Mouse (Mus musculus) hindbrain, embryonic 12.5 days (tissue): ENCODE measurements around the gene Slc22a23. TPM values are rescaled to one million over a fixed set of nuclear protein-coding genes. Genes with fewer than 3 reads are reported as not detected.

Source experiments
- ATAC-seq: fragments of 200-750 bp; cut with Nextera tagmentation; 2 replicates; pipeline ENCODE4 v1.8.0; 2017; ENCODE audit warnings: moderate TSS enrichment; ENCODE audit not compliant: low FRiP score
- H3K27ac ChIP-seq: fragments of 300-500 bp; sonication (generic); 2 replicates; pipeline ENCODE4 v1.5.1; 2016; ENCODE audit warnings: mild to moderate bottlenecking
- H3K27me3 ChIP-seq: fragments of 300-500 bp; sonication (generic); 2 replicates; pipeline ENCODE4 v1.6.1; 2016; ENCODE audit warnings: mild to moderate bottlenecking
- H3K36me3 ChIP-seq: fragments of 300-500 bp; sonication (generic); 2 replicates; pipeline ENCODE4 v1.6.1; 2016; ENCODE audit warnings: mild to moderate bottlenecking
- H3K4me1 ChIP-seq: fragments of 300-500 bp; sonication (generic); 2 replicates; pipeline ENCODE4 v1.6.1; 2016
- H3K4me2 ChIP-seq: fragments of 300-500 bp; sonication (generic); replicated peaks from 2 replicates; pipeline ENCODE4 v1.6.1; 2016; ENCODE audit warnings: mild to moderate bottlenecking
- H3K4me3 ChIP-seq: fragments of 300-500 bp; sonication (generic); 2 replicates; pipeline ENCODE4 v1.5.1; 2016; ENCODE audit warnings: mild to moderate bottlenecking
- H3K9ac ChIP-seq: fragments of 300-500 bp; sonication (generic); 2 replicates; pipeline ENCODE4 v1.6.1; 2016; ENCODE audit warnings: mild to moderate bottlenecking, moderate library complexity
- H3K9me3 ChIP-seq: fragments of 300-500 bp; sonication (generic); replicated peaks from 2 replicates; pipeline ENCODE4 v1.6.1; 2016; ENCODE audit warnings: mild to moderate bottlenecking
- WGBS: fragments of 180-500 bp; shearing (Covaris S2); methylation state at CpG from one replicate; pipeline ENCODE4 v1.1.7; 2016; 5-methylcytosine and 5-hydroxymethylcytosine counted together
- polyA plus RNA-seq: library from polyadenylated mRNA; unstranded; fragments of >200 nt; fragmentation: Nextera tagmentation; extraction: Ambion mirVana; gene quantifications from 2 replicates; pipeline ENCODE4 v1.2.1, GENCODE M21; 2016

Gene Slc22a23
- polyA plus RNA-seq, 1 experiment from 2014 or later, result 16.1 TPM

DNA sequence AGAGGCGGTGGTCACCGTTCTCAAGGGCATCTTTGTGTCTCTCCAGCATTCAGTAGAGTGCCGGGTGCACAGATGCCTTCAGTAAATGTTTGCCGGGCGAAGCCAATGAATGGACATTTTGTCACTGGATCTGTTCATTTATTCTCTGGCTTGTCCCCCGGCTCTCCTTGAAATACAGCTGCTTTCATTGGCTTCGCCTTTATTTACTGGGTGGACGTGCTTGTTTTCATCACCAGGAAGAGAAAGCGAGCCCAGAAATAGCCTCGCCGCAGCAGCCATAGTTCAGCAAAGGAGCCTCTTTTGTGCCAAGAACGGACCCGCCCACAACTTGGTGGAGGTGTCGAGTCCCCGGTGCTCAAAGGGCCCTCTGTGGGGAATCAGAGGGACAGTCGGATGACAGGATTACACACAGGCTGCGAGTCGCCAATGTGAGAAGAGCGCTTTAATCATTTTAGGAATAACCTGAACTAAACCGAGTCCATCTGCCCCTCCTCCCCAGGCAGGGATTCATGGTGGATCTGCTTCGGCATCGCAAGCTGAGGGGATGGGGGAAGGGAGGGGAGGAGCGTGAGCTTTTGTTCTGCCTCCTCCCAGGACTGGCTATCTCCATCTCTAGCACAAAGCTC lies 196.1 kb downstream of the Slc22a23 start:
- 2% methylated on average over 23 of the region's 23 CpGs for WGBS
- no peaks in the 10 kb centered on the region for H3K36me3 ChIP-seq
- peak; percentile 91 for ATAC-seq
- peaks cover 32% of the 10 kb centered on the region for H3K4me1 ChIP-seq
- H3K9me3 ChIP-seq, result no peaks in the 10 kb centered on the region
- H3K27ac ChIP-seq, result peak overlapping the region; percentile 99
- peak overlapping the region; percentile 30 for H3K4me3 ChIP-seq
- H3K4me2 ChIP-seq, result peak overlapping the region; percentile 56
- H3K9ac ChIP-seq, result peak overlapping the region; percentile 52
- no peaks in the 10 kb centered on the region for H3K27me3 ChIP-seq

DNA sequence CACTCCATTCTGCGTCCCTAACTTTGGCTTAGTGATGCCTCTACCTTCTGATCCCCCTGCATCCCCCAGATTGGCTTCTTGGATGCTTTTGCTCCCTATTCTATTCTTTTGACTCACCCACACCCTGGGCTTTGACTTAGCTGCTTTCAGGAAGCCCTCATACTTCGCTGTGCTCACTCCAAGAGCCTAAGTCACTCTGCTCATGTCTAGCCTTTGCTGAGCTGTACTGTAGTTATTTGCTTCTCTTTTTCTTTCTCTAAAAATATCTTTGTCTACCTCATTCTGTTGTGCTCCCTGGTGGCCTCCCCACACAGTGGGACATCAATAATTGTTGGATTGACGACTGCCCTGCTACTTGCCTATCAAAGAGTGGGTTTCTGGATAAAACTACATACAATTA lies 196.8 kb downstream of the Slc22a23 start:
- 47% methylated on average over 3 of the region's 3 CpGs for WGBS
- Histone ChIP-seq H3K4me2 (peak overlapping the region; percentile 56), H3K9me3 (no peaks in the 10 kb centered on the region), H3K9ac (peak overlapping the region; percentile 52), H3K27me3 (no peaks in the 10 kb centered on the region), H3K36me3 (no peaks in the 10 kb centered on the region), H3K4me1 (peaks cover 31% of the 10 kb centered on the region), H3K27ac (peak overlapping the region; percentile 99), H3K4me3 (peak overlapping the region; percentile 30)
- ATAC-seq, result peak; percentile 8

DNA sequence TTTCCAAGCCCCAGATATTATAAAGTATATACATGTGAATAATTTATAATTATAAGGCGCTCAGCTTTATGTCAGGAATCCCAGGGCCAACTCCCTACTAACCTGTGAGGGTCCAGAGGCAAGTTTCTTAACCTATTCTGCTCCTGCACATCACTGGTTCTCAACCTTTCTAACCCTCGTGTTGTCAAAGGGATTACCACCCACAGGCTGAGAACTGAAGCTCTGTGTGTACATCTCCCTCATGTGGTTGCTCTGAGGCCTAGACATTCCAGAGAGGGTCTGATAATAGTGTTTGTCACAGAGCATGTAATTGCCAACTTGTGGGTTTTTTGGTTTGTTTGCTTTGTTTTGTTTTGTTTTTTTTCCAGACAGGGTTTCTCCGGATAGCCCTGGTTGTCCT lies 198.1 kb downstream of the Slc22a23 start:
- no peak overlapping the region for H3K9ac ChIP-seq
- no peak for ATAC-seq
- H3K4me1 ChIP-seq, result peaks cover 31% of the 10 kb centered on the region
- no peaks in the 10 kb centered on the region for H3K9me3 ChIP-seq
- no peaks in the 10 kb centered on the region for H3K27me3 ChIP-seq
- peak overlapping the region; percentile 99 for H3K27ac ChIP-seq
- H3K36me3 ChIP-seq, result no peaks in the 10 kb centered on the region
- no peak overlapping the region for H3K4me2 ChIP-seq
- 55% methylated on average over 3 of the region's 3 CpGs for WGBS
- H3K4me3 ChIP-seq, result no peak overlapping the region

DNA sequence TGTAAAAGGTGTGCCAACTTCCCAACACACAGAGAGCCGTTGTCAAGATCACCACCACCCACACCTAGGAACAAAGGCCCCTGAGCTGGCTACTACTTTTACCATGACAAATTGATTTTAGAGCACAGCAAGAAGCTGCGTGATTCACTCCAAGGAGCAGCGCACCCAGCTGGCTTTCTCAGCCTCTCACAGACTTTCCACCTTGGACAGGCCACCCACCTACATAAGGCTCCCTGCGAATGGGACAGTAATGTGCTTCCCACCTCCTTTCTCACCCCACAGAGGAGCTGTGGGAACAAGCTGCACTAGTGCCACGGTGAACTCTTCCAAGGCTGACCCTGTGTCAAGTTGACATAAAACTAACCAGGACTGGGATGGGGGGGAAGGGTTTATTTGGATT lies 201.6 kb downstream of the Slc22a23 start:
- Histone ChIP-seq H3K9me3 (no peaks in the 10 kb centered on the region), H3K4me3 (no peak overlapping the region), H3K27ac (no peak overlapping the region), H3K27me3 (no peaks in the 10 kb centered on the region), H3K36me3 (no peaks in the 10 kb centered on the region), H3K4me2 (no peak overlapping the region), H3K4me1 (peaks cover 13% of the 10 kb centered on the region), H3K9ac (no peak overlapping the region)
- peak; percentile 52; the same call in 1 of the 2 replicates for ATAC-seq
- WGBS, result 30% methylated on average over 5 of the region's 5 CpGs

DNA sequence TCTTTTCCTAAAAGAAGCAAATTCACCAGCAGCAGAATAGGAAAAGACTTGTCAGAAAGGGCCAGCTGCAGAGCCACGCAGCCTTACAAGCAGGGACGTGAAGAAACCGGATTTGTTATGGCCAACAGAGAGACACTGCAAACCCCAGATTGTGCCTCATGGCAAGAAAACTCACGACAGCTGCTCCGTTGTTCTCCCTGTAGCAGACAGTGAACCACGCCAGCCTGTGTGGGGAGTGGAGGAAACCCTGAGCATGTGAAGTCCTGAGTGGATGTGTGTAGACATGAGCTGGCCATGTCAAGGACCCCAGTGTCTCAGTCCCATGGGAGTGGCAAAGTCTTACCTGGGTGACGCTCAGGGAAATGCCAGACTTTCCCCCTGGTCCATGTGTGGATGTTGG lies 208.4 kb downstream of the Slc22a23 start:
- Histone ChIP-seq H3K4me3 (no peak overlapping the region), H3K4me2 (no peak overlapping the region), H3K4me1 (peaks cover 35% of the 10 kb centered on the region), H3K36me3 (no peaks in the 10 kb centered on the region), H3K9me3 (no peaks in the 10 kb centered on the region), H3K27ac (peak overlapping the region; percentile 76), H3K9ac (no peak overlapping the region), H3K27me3 (no peaks in the 10 kb centered on the region)
- ATAC-seq, result no peak
- WGBS, result 46% methylated on average over 7 of the region's 7 CpGs

DNA sequence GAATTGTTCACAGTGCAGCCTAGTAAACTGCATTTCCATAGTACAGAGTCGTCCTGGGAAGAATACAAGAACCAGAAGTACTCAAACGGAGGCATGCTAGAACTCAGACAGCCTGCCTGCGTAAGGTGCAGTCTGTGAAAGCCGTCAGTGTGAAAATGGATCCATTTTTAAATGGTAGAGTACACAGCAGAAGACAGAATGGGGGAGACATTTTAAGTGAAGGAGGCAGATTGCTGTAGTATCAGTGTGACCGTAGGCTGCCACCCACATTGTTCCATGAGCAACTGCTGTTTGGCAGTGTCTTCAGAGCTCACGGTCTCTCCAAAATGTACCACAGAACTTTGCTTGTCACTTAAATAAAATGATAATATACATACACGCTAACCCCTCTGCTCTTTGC lies 210.7 kb downstream of the Slc22a23 start:
- no peaks in the 10 kb centered on the region for H3K9me3 ChIP-seq
- H3K4me2 ChIP-seq, result peak overlapping the region; percentile 62
- WGBS, result 30% methylated on average over 7 of the region's 7 CpGs
- no peak for ATAC-seq
- H3K9ac ChIP-seq, result peak overlapping the region; percentile 93
- H3K4me3 ChIP-seq, result peak overlapping the region; percentile 14; the same call in 1 of the 2 replicates
- no peaks in the 10 kb centered on the region for H3K36me3 ChIP-seq
- H3K27me3 ChIP-seq, result no peaks in the 10 kb centered on the region
- peaks cover 39% of the 10 kb centered on the region for H3K4me1 ChIP-seq
- H3K27ac ChIP-seq, result peak overlapping the region; percentile 100

DNA sequence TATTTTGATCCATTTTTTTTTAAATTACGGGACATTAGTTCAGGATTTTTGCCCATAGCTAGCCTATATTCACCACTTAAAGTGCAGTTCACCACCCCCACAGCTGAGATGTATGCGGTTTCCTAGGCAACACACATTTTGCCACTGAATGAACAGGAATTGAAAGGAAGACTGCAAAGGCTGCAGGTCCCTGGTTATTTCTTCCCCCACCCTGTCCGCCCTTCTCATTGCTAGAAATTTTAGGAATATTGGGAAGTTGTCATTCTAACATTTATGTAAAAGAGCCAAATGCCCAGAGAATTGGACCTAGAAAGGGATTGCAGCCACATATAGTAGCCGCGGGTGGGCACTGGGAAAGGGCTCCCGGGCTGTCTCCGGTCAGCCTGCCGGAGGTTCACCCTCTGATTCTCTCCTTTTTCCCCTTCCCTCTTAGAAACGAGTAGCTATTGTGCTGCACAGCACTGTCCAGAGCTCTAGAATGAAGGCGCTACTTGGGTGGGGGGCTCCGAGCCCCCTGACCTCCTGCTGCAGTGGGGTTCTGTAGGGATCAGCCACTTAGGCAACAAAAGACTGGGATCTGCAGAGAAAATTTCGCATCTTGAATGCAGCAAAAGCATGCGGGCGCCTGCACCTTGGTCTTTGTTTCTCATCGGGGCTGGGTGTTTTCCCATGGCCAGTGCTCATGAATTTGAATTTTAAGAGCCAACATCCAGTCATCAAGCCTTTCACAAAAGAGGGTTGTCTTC lies 211.5 kb downstream of the Slc22a23 start:
- H3K27ac ChIP-seq, result peak overlapping the region; percentile 100
- H3K4me3 ChIP-seq, result peak overlapping the region; percentile 86
- H3K9me3 ChIP-seq, result no peaks in the 10 kb centered on the region
- WGBS, result 3% methylated on average over 15 of the region's 15 CpGs
- ATAC-seq, result peak; percentile 1
- no peaks in the 10 kb centered on the region for H3K27me3 ChIP-seq
- H3K4me1 ChIP-seq, result peaks cover 39% of the 10 kb centered on the region
- peak overlapping the region; percentile 93 for H3K9ac ChIP-seq
- H3K4me2 ChIP-seq, result peak overlapping the region; percentile 62
- peaks cover 4% of the 10 kb centered on the region; the same call in 1 of the 2 replicates for H3K36me3 ChIP-seq

DNA sequence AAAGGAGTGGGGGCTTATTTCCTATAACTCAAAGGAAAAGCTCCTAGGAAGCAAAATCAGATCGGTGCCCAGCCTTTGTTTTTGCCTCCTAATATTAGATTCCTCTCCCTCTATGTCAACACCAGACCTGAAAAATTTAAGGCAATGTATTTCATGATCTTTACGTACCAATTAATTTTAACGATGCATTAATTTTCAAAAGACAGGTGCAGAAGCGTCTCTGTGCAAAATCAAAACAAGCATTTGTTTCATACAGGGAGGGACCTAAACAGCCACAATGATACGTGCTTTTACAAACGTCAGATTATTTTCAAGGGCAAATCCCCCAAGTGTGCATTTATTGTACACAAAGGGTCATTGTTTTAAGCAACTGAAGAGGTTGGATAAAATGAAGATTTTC lies 212.1 kb downstream of the Slc22a23 start:
- H3K27me3 ChIP-seq, result no peaks in the 10 kb centered on the region
- no peak for ATAC-seq
- H3K9ac ChIP-seq, result peak overlapping the region; percentile 93
- peaks cover 39% of the 10 kb centered on the region for H3K4me1 ChIP-seq
- H3K4me3 ChIP-seq, result peak overlapping the region; percentile 86
- H3K27ac ChIP-seq, result peak overlapping the region; percentile 100
- peaks cover 4% of the 10 kb centered on the region; the same call in 1 of the 2 replicates for H3K36me3 ChIP-seq
- peak overlapping the region; percentile 62 for H3K4me2 ChIP-seq
- no peaks in the 10 kb centered on the region for H3K9me3 ChIP-seq
- WGBS, result 10% methylated on average over 6 of the region's 6 CpGs

DNA sequence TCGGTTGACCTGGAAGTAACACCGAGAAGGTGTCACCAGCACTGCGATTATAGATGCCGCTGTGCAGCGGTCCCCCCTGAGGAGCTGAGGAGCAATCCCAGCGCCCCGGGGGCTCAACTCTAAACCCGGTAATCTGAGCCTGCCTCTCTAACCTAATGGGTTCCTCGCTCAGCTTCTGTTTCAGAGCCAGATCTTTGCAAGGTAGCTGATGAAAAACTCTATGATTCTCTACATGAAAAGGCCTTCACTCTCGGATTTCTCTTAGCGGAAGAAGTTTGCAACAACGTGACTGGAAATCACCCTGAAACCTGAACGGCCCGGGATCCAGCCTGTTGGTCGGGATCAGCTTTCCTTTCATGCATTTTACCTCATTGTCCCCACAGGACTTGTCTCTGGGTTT lies 212.7 kb downstream of the Slc22a23 start:
- Histone ChIP-seq H3K4me1 (peaks cover 39% of the 10 kb centered on the region), H3K27me3 (no peaks in the 10 kb centered on the region), H3K4me2 (peak overlapping the region; percentile 62), H3K36me3 (peaks cover 4% of the 10 kb centered on the region; the same call in 1 of the 2 replicates), H3K9ac (peak overlapping the region; percentile 93), H3K4me3 (peak overlapping the region; percentile 86), H3K9me3 (no peaks in the 10 kb centered on the region), H3K27ac (peak overlapping the region; percentile 100)
- ATAC-seq, result no peak
- WGBS, result 1% methylated on average over 15 of the region's 15 CpGs

DNA sequence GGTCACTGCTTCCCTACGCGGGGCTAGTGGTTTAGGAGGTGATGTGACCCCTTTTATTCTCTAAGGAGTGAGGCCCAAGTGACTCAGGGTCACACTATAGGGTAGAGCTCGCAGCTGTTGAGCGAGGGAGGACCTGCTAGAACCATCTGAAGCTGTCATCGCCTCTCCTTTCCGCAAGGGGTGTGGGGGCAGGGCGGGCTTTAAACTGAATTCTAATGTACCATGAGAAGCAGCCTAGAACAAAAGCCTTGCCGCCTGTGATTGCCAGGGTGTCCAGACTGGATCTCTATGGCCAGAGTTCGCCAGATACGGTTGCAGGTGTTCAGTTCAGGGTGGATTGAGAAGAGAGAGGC lies 213.3 kb downstream of the Slc22a23 start:
- Histone ChIP-seq H3K27me3 (no peaks in the 10 kb centered on the region), H3K9ac (peak overlapping the region; percentile 93), H3K4me2 (peak overlapping the region; percentile 62), H3K27ac (peak overlapping the region; percentile 100), H3K4me1 (peaks cover 34% of the 10 kb centered on the region), H3K9me3 (no peaks in the 10 kb centered on the region), H3K36me3 (peaks cover 5% of the 10 kb centered on the region), H3K4me3 (peak overlapping the region; percentile 86)
- WGBS, result under 1% methylated on average over 10 of the region's 10 CpGs
- ATAC-seq, result peak; percentile 62

DNA sequence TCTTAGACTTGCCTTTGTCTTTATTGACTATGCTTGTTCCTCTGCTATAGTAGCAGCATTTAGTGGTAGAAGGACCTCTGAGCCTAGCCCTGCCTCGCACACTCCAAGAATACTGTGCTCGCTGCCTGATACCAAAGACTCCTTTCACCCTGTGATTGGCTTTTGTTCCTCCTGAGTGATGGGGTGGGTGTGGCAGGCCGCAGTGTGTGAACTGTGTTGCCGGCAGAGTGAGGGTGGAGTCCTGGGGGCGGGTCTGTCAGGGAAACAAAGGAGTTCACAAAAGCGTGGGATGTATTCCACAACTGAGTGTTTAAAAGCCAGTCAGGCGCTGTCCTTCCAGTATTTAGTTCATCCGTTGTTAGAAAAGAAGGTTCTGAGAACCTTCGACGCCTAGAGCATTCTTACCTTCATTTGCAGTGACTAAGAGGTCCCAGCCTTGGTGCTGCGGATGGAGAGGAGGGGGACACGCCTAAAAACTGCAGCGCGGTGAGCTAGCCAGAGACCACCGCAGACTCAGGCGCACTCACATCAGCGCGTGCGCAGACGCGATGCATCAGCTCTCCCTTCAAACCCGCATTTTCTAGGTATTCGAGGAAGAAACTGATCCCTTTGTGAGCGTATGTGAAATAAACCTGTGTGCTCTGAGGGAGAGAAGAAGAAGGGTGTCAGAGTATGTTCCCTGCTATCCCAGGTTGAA lies 213.8 kb downstream of the Slc22a23 start:
- H3K4me3 ChIP-seq, result peak overlapping the region; percentile 86
- peaks cover 9% of the 10 kb centered on the region for H3K36me3 ChIP-seq
- H3K27ac ChIP-seq, result peak overlapping the region; percentile 100
- no peaks in the 10 kb centered on the region for H3K9me3 ChIP-seq
- H3K27me3 ChIP-seq, result no peaks in the 10 kb centered on the region
- H3K9ac ChIP-seq, result peak overlapping the region; percentile 93
- peak overlapping the region; percentile 62 for H3K4me2 ChIP-seq
- whole genome bisulfite sequencing, result under 1% methylated on average over 24 of the region's 24 CpGs
- H3K4me1 ChIP-seq, result peaks cover 32% of the 10 kb centered on the region
- ATAC-seq, result peak; percentile 64

DNA sequence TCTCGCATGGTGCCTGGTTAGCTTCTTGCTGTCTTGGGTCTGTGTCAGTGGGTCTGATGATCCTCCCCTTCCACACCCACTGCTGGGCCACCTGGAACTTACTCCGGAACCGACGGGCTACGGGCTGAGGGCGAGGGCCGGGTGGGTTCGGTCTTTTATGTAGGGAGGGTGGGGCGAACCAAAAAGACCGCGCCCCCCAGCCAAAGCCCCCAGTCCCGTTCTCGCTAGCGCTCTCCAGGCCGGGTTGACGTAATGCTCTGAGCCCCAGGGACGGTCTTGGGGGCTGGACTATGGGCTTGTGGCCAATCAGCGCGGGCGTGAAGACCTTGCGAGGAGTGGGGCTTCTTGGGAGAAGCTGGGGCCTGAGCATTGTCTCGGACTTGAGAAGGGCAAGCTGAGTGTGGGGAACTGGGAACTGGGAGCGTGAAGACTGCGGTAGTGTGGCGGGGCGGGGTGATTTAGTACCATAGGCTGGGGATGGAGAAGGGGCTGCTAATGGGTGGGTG lies 214.7 kb downstream of the Slc22a23 start, which contains the start of gene Tubb2b:
Tubb2b (minus strand) TSS at position 241 of the 506 bp plus-strand sequence.
- H3K4me3 ChIP-seq, result peak within 1 kb of the TSS; percentile 86
- peak within 1 kb of the TSS; percentile 62 for H3K4me2 ChIP-seq
- no peaks in the 10 kb centered on the region for H3K9me3 ChIP-seq
- H3K36me3 ChIP-seq, result peaks cover 12% of the 10 kb centered on the region
- H3K4me1 ChIP-seq, result peaks cover 33% of the 10 kb centered on the region
- under 1% methylated on average over 26 of the region's 26 CpGs for WGBS
- H3K27ac ChIP-seq, result peak within 1 kb of the TSS; percentile 100
- H3K27me3 ChIP-seq, result no peaks in the 10 kb centered on the region
- ATAC-seq, result peak; percentile 91
- peak within 1 kb of the TSS; percentile 96 for H3K9ac ChIP-seq
